Mouse (Mus musculus) ES-E14 (cell line): ENCODE data around the gene Ehd3. TPM values are rescaled to one million over a fixed set of nuclear protein-coding genes. Genes with fewer than 3 reads are reported as not detected.
"Not testable (repeated sequence)": the region's sequence is repeated elsewhere in the genome, so short reads cannot be mapped to it uniquely, and the experiment has no call there.

ENCODE experiments used
- DNase-seq: peaks from one replicate; pipeline ENCODE4 v3.0.0-alpha.2; 2013; ENCODE audit warnings: low read depth, low spot score
- H3K27ac ChIP-seq: 2 replicates; pipeline ENCODE4 v1.5.1; 2012; ENCODE audit warnings: low read depth, mild to moderate bottlenecking, low read length, moderate library complexity, mixed read lengths; ENCODE audit not compliant: poor library complexity, insufficient read depth, severe bottlenecking
- H3K36me3 ChIP-seq: 2 replicates; pipeline ENCODE4 v1.6.1; 2012; ENCODE audit warnings: mild to moderate bottlenecking, low read length, moderate library complexity, mixed read lengths; ENCODE audit not compliant: control insufficient read depth, poor library complexity, insufficient read depth, severe bottlenecking
- H3K4me1 ChIP-seq, 2 experiments: fragments of 150-350 bp in 1 of 2; sonication (generic) in 1 of 2; 2 replicates each; pipeline ENCODE4 v1.6.1; 2012; ENCODE audit warnings: low read length in 2 of 2, mild to moderate bottlenecking in 1 of 2, mixed read lengths in 1 of 2; ENCODE audit not compliant: control insufficient read depth in 2 of 2, insufficient read depth in 2 of 2, poor library complexity in 1 of 2
- H3K4me3 ChIP-seq, 2 experiments: fragments of 150-350 bp in 1 of 2; sonication (generic) in 1 of 2; 2 replicates each; pipeline ENCODE4 v1.5.1; 2012; ENCODE audit warnings: low read length in 2 of 2, low read depth in 1 of 2, mild to moderate bottlenecking in 1 of 2, mixed read lengths in 1 of 2; ENCODE audit not compliant: insufficient read depth in 1 of 2, poor library complexity in 1 of 2, severe bottlenecking in 1 of 2
- H3K9ac ChIP-seq: 2 replicates; pipeline ENCODE4 v1.6.1; 2012; ENCODE audit warnings: low read depth, mild to moderate bottlenecking, low read length, mixed read lengths; ENCODE audit not compliant: poor library complexity, insufficient read depth, severe bottlenecking
- H3K9me3 ChIP-seq: fragments of 150-350 bp; sonication (generic); 2 replicates; pipeline ENCODE4 v1.6.1; 2012; ENCODE audit warnings: low read depth, mild to moderate bottlenecking, low read length; ENCODE audit not compliant: control insufficient read depth, insufficient read depth
- CHD2 ChIP-seq: IDR thresholded peaks from 2 replicates; pipeline ENCODE4 v1.6.1; 2014; ENCODE audit warnings: mild to moderate bottlenecking, low read depth, low read length, inconsistent platforms
- HCFC1 ChIP-seq: IDR thresholded peaks from 2 replicates; pipeline ENCODE4 v1.6.1; 2012; ENCODE audit warnings: low read length, inconsistent platforms, borderline replicate concordance; ENCODE audit not compliant: insufficient read depth
- MAFK ChIP-seq: IDR thresholded peaks from 2 replicates; pipeline ENCODE4 v1.6.1; 2014; ENCODE audit warnings: mild to moderate bottlenecking, low read depth, low read length, inconsistent platforms; ENCODE audit not compliant: insufficient read depth
- ZC3H11A ChIP-seq: IDR thresholded peaks from 2 replicates; pipeline ENCODE4 v1.6.1; 2012; ENCODE audit warnings: low read depth, mild to moderate bottlenecking, inconsistent platforms, low read length, borderline replicate concordance
- ZNF384 ChIP-seq: IDR thresholded peaks from 2 replicates; pipeline ENCODE4 v1.6.1; 2012; ENCODE audit warnings: low read depth, low read length, inconsistent platforms
- in situ Hi-C, 2 experiments: fragments of 600-800 bp; cut with MboI; formaldehyde crosslinking; loops; one replicate each; pipeline ENCODE4 v1.15.1; 2025; ENCODE audit warnings: low sequenced_read_pairs in 2 of 2, inconsistent platforms in 1 of 2; ENCODE audit not compliant: unreplicated experiment in 2 of 2
- total RNA-seq: library from RNA; depleted of rRNA; stranded (reverse); fragments of 300-350 nt; gene quantifications from 2 replicates; pipeline ENCODE4 v1.2.3, GENCODE M21; 2012

Ehd3 gene
- total RNA-seq, 1 experiment, result 2.7 TPM

GRCm38 (mm10) chr17:73837244-73837643 is 33.3 kb downstream of the Ehd3 start:
- no peak overlapping the region for H3K27ac ChIP-seq
- in situ Hi-C loops, result no loop called here
- no peak for TF ChIP-seq ZNF384
- no peak for TF ChIP-seq MAFK
- no peak for TF ChIP-seq ZC3H11A
- TF ChIP-seq HCFC1, result no peak
- no peak for TF ChIP-seq CHD2
- H3K36me3 ChIP-seq, result no peaks in the 10 kb centered on the region
- no peak overlapping the region for H3K9ac ChIP-seq
- H3K4me1 ChIP-seq, result no peaks in the 10 kb centered on the region
- no peak for DNase-seq
- H3K4me3 ChIP-seq, result no peak overlapping the region
- no peaks in the 10 kb centered on the region for H3K9me3 ChIP-seq

GRCm38 (mm10) chr17:73839086-73839835 is 35.3 kb downstream of the Ehd3 start:
- DNase-seq, result no peak
- TF ChIP-seq HCFC1 (no peak), CHD2 (no peak), ZNF384 (no peak), MAFK (no peak), ZC3H11A (no peak)
- no peak overlapping the region for H3K27ac ChIP-seq
- H3K36me3 ChIP-seq, result no peaks in the 10 kb centered on the region
- H3K9ac ChIP-seq, result no peak overlapping the region
- no peaks in the 10 kb centered on the region for H3K4me1 ChIP-seq
- no peak overlapping the region for H3K4me3 ChIP-seq
- H3K9me3 ChIP-seq, result no peaks in the 10 kb centered on the region
- in situ Hi-C loops, result no loop called here

- H3K9ac ChIP-seq, in situ Hi-C loops, DNase-seq, H3K4me3 ChIP-seq, H3K27ac ChIP-seq, H3K36me3 ChIP-seq, H3K9me3 ChIP-seq, H3K4me1 ChIP-seq: not testable (repeated sequence)
These were observed 35.9 kb downstream of the Ehd3 start for GRCm38 (mm10) chr17:73839876-73840275.

- TF ChIP-seq ZNF384, result no peak
- TF ChIP-seq MAFK, result no peak
- TF ChIP-seq ZC3H11A, result no peak
- TF ChIP-seq HCFC1, result no peak
- TF ChIP-seq CHD2, result no peak
- DNase-seq, result no peak
- H3K36me3 ChIP-seq, result no peaks in the 10 kb centered on the region
- no peak overlapping the region for H3K9ac ChIP-seq
- no peaks in the 10 kb centered on the region for H3K9me3 ChIP-seq
- no peak overlapping the region for H3K4me3 ChIP-seq
- in situ Hi-C loops, result no loop called here
- no peaks in the 10 kb centered on the region for H3K4me1 ChIP-seq
- H3K27ac ChIP-seq, result no peak overlapping the region
These were observed 39.0 kb downstream of the Ehd3 start for GRCm38 (mm10) chr17:73842963-73843362.

GRCm38 (mm10) chr17:73845632-73846031 is 41.7 kb downstream of the Ehd3 start:
- TF ChIP-seq ZNF384 (no peak), CHD2 (no peak), MAFK (no peak), ZC3H11A (no peak), HCFC1 (no peak)
- Histone ChIP-seq H3K4me3 (no peak overlapping the region), H3K9me3 (no peaks in the 10 kb centered on the region), H3K9ac (no peak overlapping the region), H3K4me1 (no peaks in the 10 kb centered on the region), H3K27ac (no peak overlapping the region), H3K36me3 (no peaks in the 10 kb centered on the region)
- no peak for DNase-seq
- in situ Hi-C loops, result no loop called here
